Mouse (Mus musculus) cerebellum, adult 2 months (tissue): ENCODE results near the gene Pxmp4. TPM values are rescaled to one million over a fixed set of nuclear protein-coding genes. Genes with fewer than 3 reads are reported as not detected.

Experiments used
- DNase-seq, 2 experiments: peaks; one replicate each; pipeline ENCODE4 v3.0.0; 2021
- H3K27ac ChIP-seq: fragments of 200-500 bp; 2 replicates; pipeline ENCODE4 v1.5.1; 2012; ENCODE audit warnings: low read length, control low read depth, inconsistent platforms; ENCODE audit not compliant: insufficient read depth
- H3K27me3 ChIP-seq: fragments of 200-500 bp; 2 replicates; pipeline ENCODE4 v1.6.1; 2012; ENCODE audit warnings: inconsistent platforms, mild to moderate bottlenecking, low read length, moderate library complexity; ENCODE audit not compliant: control insufficient read depth, insufficient read depth
- H3K4me1 ChIP-seq: fragments of 200-500 bp; 2 replicates; pipeline ENCODE4 v1.6.1; 2011; ENCODE audit warnings: low read length; ENCODE audit not compliant: control insufficient read depth, insufficient read depth
- H3K4me3 ChIP-seq: fragments of 200-500 bp; replicated peaks from 2 replicates; pipeline ENCODE3; 2011; ENCODE audit warnings: mild to moderate bottlenecking, low read depth, low read length, control low read depth; ENCODE audit not compliant: insufficient read depth
- CTCF ChIP-seq: fragments of 200-500 bp; IDR thresholded peaks from 2 replicates; pipeline ENCODE4 v1.5.1; 2011; ENCODE audit warnings: low read depth, mild to moderate bottlenecking, control low read depth, low read length, moderate library complexity, borderline replicate concordance; ENCODE audit not compliant: insufficient read depth
- POLR2A ChIP-seq: fragments of 200-500 bp; IDR thresholded peaks from 2 replicates; pipeline ENCODE4 v1.6.1; 2011; ENCODE audit warnings: low read length, control low read depth, borderline replicate concordance; ENCODE audit not compliant: insufficient read depth
- WGBS: fragments of 180-500 bp; shearing (Covaris S2); methylation state at CpG from one replicate; pipeline ENCODE4 v1.1.7; 2018; 5-methylcytosine and 5-hydroxymethylcytosine counted together
- polyA plus RNA-seq: library from polyadenylated mRNA; depleted of rRNA; stranded (reverse); fragments of >200 nt; gene quantifications from 2 replicates; pipeline ENCODE4 v1.2.3, GENCODE M21; 2012

The Pxmp4 gene
- polyA plus RNA-seq, 1 experiment, result 14.9 TPM

GRCm38 (mm10) chr2:154574271-154574670 is 29.2 kb downstream of the Pxmp4 start:
- no peak for TF ChIP-seq POLR2A
- no peak for TF ChIP-seq CTCF
- Histone ChIP-seq H3K27me3 (no peaks in the 10 kb centered on the region), H3K4me3 (no peak overlapping the region), H3K4me1 (no peaks in the 10 kb centered on the region), H3K27ac (no peak overlapping the region)
- 61% methylated on average over 7 of the region's 7 CpGs for WGBS
- DNase-seq, result no peak

- Histone ChIP-seq H3K27ac (no peak overlapping the region), H3K4me3 (no peak overlapping the region), H3K4me1 (no peaks in the 10 kb centered on the region), H3K27me3 (no peaks in the 10 kb centered on the region)
- TF ChIP-seq CTCF, result no peak
- TF ChIP-seq POLR2A, result no peak
- 46% methylated on average over 3 of the region's 3 CpGs for WGBS
- no peak for DNase-seq
These were observed 30.5 kb downstream of the Pxmp4 start for GRCm38 (mm10) chr2:154572996-154573395.

- Histone ChIP-seq H3K27me3 (no peaks in the 10 kb centered on the region), H3K27ac (no peak overlapping the region), H3K4me1 (no peaks in the 10 kb centered on the region), H3K4me3 (no peak overlapping the region)
- WGBS, result 78% methylated on average over 8 of the region's 8 CpGs
- TF ChIP-seq CTCF (no peak), POLR2A (no peak)
- DNase-seq, result no peak
These were observed 31.5 kb downstream of the Pxmp4 start for GRCm38 (mm10) chr2:154571976-154572375.

- WGBS, result 85% methylated on average over 4 of the region's 4 CpGs
- H3K4me3 ChIP-seq, result no peak overlapping the region
- H3K27ac ChIP-seq, result no peak overlapping the region
- DNase-seq, result no peak
- TF ChIP-seq CTCF, result no peak
- no peak for TF ChIP-seq POLR2A
- no peaks in the 10 kb centered on the region; the same call in 1 of the 2 replicates for H3K4me1 ChIP-seq
- H3K27me3 ChIP-seq, result no peaks in the 10 kb centered on the region
These were observed 32.2 kb downstream of the Pxmp4 start for GRCm38 (mm10) chr2:154571266-154571665.

- no peak for DNase-seq
- Histone ChIP-seq H3K4me1 (peaks cover 6% of the 10 kb centered on the region), H3K4me3 (no peak overlapping the region), H3K27ac (no peak overlapping the region), H3K27me3 (no peaks in the 10 kb centered on the region)
- TF ChIP-seq POLR2A, result no peak
- no peak for TF ChIP-seq CTCF
- WGBS, result 61% methylated on average over 4 of the region's 4 CpGs
These were observed 32.8 kb downstream of the Pxmp4 start for GRCm38 (mm10) chr2:154570666-154571065.

- under 1% methylated on average over 38 of the region's 44 CpGs for WGBS
- peak; percentile 37; the same call in 1 of the 2 replicates for TF ChIP-seq POLR2A
- TF ChIP-seq CTCF, result no peak
- DNase-seq, result peak; percentile 90 to 94
- peak within 1 kb of the TSS; percentile 84 for H3K4me3 ChIP-seq
- peaks cover 12% of the 10 kb centered on the region for H3K4me1 ChIP-seq
- no peaks in the 10 kb centered on the region for H3K27me3 ChIP-seq
- H3K27ac ChIP-seq, result no peak within 1 kb of the TSS; the same call in 1 of the 2 replicates
These were observed 33.6 kb downstream of the Pxmp4 start, which contains the start of gene E2f1 for GRCm38 (mm10) chr2:154569836-154570286. Gene E2f1, minus strand, starts transcription at chr2:154569892.

- peaks cover 18% of the 10 kb centered on the region for H3K4me1 ChIP-seq
- no peak for DNase-seq
- 2% methylated on average over 70 of the region's 70 CpGs for WGBS
- no peak overlapping the region for H3K27ac ChIP-seq
- H3K27me3 ChIP-seq, result no peaks in the 10 kb centered on the region
- no peak for TF ChIP-seq CTCF
- TF ChIP-seq POLR2A, result no peak
- H3K4me3 ChIP-seq, result peak overlapping the region; percentile 44
These were observed 34.3 kb downstream of the Pxmp4 start for GRCm38 (mm10) chr2:154569071-154569748.
